Mouse (Mus musculus) left cerebral cortex, adult 2 months (tissue): Measurements from ENCODE around the gene Rbfox1. TPM values are rescaled to one million over a fixed set of nuclear protein-coding genes. Genes with fewer than 3 reads are reported as not detected.

ENCODE experiments used
- DNase-seq, 2 experiments: peaks; one replicate each; pipeline ENCODE4 v3.0.0; 2021 to 2022; ENCODE audit warnings: low spot score in 2 of 2, mixed read lengths in 1 of 2; ENCODE audit errors: extremely low spot score in 1 of 2
- H3K27ac ChIP-seq: fragments of 200-600 bp; 2 replicates; pipeline ENCODE4 v1.8.1; 2022
- H3K4me3 ChIP-seq: fragments of 200-600 bp; 2 replicates; pipeline ENCODE4 v1.8.1; 2022
- CTCF ChIP-seq: fragments of 200-600 bp; IDR thresholded peaks from 2 replicates; pipeline ENCODE4 v1.8.1; 2022; ENCODE audit warnings: antibody characterized with exemption, mild to moderate bottlenecking, moderate library complexity
- intact Hi-C: fragments of 180-260 bp; cut with DNase I; formaldehyde crosslinking; loops from one replicate; pipeline ENCODE4 v1.15.1; 2025
- total RNA-seq, 2 experiments: library from RNA; stranded (reverse); gene quantifications; 2 replicates each; pipeline ENCODE4 v1.2.3; 2021

The Rbfox1 gene
- total RNA-seq, 2 experiments from 2014 or later: 330 to 336 TPM

- Histone ChIP-seq H3K4me3 (no peak overlapping the region), H3K27ac (no peak overlapping the region)
- DNase-seq: no peak
- intact Hi-C loops: no loop called here
- no peak for TF ChIP-seq CTCF
Observed at GRCm38 (mm10) chr16:6100421-6100877, 215.3 kb downstream of the Rbfox1 start.

- Histone ChIP-seq H3K4me3 (no peak overlapping the region), H3K27ac (no peak overlapping the region)
- no peak for TF ChIP-seq CTCF
- DNase-seq: no peak
- intact Hi-C loops: no loop called here
Observed at GRCm38 (mm10) chr16:6103713-6104112, 218.6 kb downstream of the Rbfox1 start.

- TF ChIP-seq CTCF: no peak
- DNase-seq: no peak
- intact Hi-C loops: no loop called here
- Histone ChIP-seq H3K27ac (no peak overlapping the region), H3K4me3 (no peak overlapping the region)
Observed at GRCm38 (mm10) chr16:6110121-6110520, 225.0 kb downstream of the Rbfox1 start.

- DNase-seq: no peak
- Histone ChIP-seq H3K27ac (peak overlapping the region; percentile 63), H3K4me3 (no peak overlapping the region)
- TF ChIP-seq CTCF: no peak
- intact Hi-C loops: no loop called here
Observed at GRCm38 (mm10) chr16:6113836-6114475, 228.8 kb downstream of the Rbfox1 start.

- intact Hi-C loops: no loop called here
- H3K4me3 ChIP-seq: no peak overlapping the region
- no peak for TF ChIP-seq CTCF
- DNase-seq: no peak
- H3K27ac ChIP-seq: no peak overlapping the region
Observed at GRCm38 (mm10) chr16:6119472-6119871, 234.3 kb downstream of the Rbfox1 start.

- no peak overlapping the region for H3K4me3 ChIP-seq
- intact Hi-C loops: no loop called here
- no peak for DNase-seq
- no peak for TF ChIP-seq CTCF
- no peak overlapping the region for H3K27ac ChIP-seq
Observed at GRCm38 (mm10) chr16:6121232-6121631, 236.1 kb downstream of the Rbfox1 start.

- H3K27ac ChIP-seq: no peak overlapping the region
- intact Hi-C loops: no loop called here
- DNase-seq: no peak
- no peak overlapping the region for H3K4me3 ChIP-seq
- no peak for TF ChIP-seq CTCF
Observed at GRCm38 (mm10) chr16:6122859-6123258, 237.7 kb downstream of the Rbfox1 start.

- DNase-seq: no peak
Observed at GRCm38 (mm10) chr16:6128314-6128713, 243.2 kb downstream of the Rbfox1 start.

GRCm38 (mm10) chr16:6135016-6135415 is 249.9 kb downstream of the Rbfox1 start:
- H3K27ac ChIP-seq: no peak overlapping the region
- no peak overlapping the region for H3K4me3 ChIP-seq
- DNase-seq: no peak
- intact Hi-C loops: no loop called here
- no peak for TF ChIP-seq CTCF

More at GRCm38 (mm10) chr16:6128314-6128713, 243.2 kb downstream of the Rbfox1 start:
- TF ChIP-seq CTCF: no peak
- no peak overlapping the region for H3K4me3 ChIP-seq
- H3K27ac ChIP-seq: no peak overlapping the region
- intact Hi-C loops: no loop called here

GRCm38 (mm10) chr16:6139432-6139831 is 254.3 kb downstream of the Rbfox1 start:
- no peak for DNase-seq
- intact Hi-C loops: no loop called here
- Histone ChIP-seq H3K27ac (no peak overlapping the region), H3K4me3 (no peak overlapping the region)
- TF ChIP-seq CTCF: no peak

- TF ChIP-seq CTCF: no peak
Observed at GRCm38 (mm10) chr16:6147957-6148356, 262.8 kb downstream of the Rbfox1 start.

GRCm38 (mm10) chr16:6149345-6149744 is 264.2 kb downstream of the Rbfox1 start:
- H3K27ac ChIP-seq: no peak overlapping the region
- no peak for DNase-seq
- intact Hi-C loops: no loop called here

More at GRCm38 (mm10) chr16:6147957-6148356, 262.8 kb downstream of the Rbfox1 start:
- peak overlapping the region; percentile 57; the same call in 1 of the 2 replicates for H3K27ac ChIP-seq
- no peak overlapping the region for H3K4me3 ChIP-seq
- intact Hi-C loops: no loop called here
- no peak for DNase-seq

GRCm38 (mm10) chr16:6155556-6155955 is 270.4 kb downstream of the Rbfox1 start:
- no peak overlapping the region for H3K27ac ChIP-seq
- intact Hi-C loops: no loop called here
- DNase-seq: no peak
- no peak for TF ChIP-seq CTCF
- no peak overlapping the region for H3K4me3 ChIP-seq

More at GRCm38 (mm10) chr16:6149345-6149744, 264.2 kb downstream of the Rbfox1 start:
- TF ChIP-seq CTCF: no peak
- H3K4me3 ChIP-seq: no peak overlapping the region
